Mouse (Mus musculus): ENCODE measurements around the gene Gm20388. TPM values are rescaled to one million over a fixed set of nuclear protein-coding genes. Genes with fewer than 3 reads are reported as not detected.

Gm20388 gene
- polyA plus RNA-seq, 1 experiment from 2014 or later = 5.5 TPM

GRCm38 (mm10) chr8:121995112-121995511, 2084.5 kb downstream of the Gm20388 start:
- H3K9me3 ChIP-seq = no peaks in the 10 kb centered on the region
- peaks cover 95% of the 10 kb centered on the region for H3K36me3 ChIP-seq (replicated peaks)
- H3K4me3 ChIP-seq = no peak overlapping the region
- H3K4me1 ChIP-seq = no peaks in the 10 kb centered on the region
- H3K27me3 ChIP-seq (ENCODE audit: poor library complexity, severe bottlenecking) = no peaks in the 10 kb centered on the region
- no peak for DNase-seq (ENCODE audit: extremely low spot score, low spot score)
- H3K27ac ChIP-seq = no peak overlapping the region
- 97% methylated on average over 4 of the region's 4 CpGs for WGBS

DNA sequence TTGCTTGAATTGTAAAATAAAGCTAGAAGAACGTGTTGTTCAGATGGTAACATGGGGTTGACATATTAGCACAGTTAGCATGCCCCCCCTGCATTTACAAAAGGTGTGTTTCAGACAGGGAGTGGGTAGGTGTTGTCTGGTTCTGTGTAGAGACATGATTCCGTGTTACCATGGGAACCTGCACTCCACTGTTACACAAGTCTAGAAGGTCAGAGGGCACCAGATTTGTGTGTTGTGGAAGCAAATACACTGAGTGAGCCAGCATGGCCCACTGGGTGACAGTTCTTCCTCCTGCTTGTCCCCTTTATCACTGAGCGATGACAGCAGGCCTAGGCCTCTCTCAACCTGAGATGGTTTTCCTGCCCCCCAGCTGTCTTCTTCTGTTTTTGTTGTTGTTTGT, 2085.3 kb downstream of the Gm20388 start:
- Histone ChIP-seq H3K4me3 (no peak overlapping the region), H3K4me1 (no peaks in the 10 kb centered on the region), H3K27me3 (ENCODE audit: poor library complexity, severe bottlenecking) (no peaks in the 10 kb centered on the region), H3K9me3 (no peaks in the 10 kb centered on the region), H3K36me3 (replicated peaks) (peaks cover 95% of the 10 kb centered on the region), H3K27ac (no peak overlapping the region)
- WGBS = 94% methylated on average over 3 of the region's 3 CpGs
- DNase-seq (ENCODE audit: extremely low spot score, low spot score) = no peak

DNA sequence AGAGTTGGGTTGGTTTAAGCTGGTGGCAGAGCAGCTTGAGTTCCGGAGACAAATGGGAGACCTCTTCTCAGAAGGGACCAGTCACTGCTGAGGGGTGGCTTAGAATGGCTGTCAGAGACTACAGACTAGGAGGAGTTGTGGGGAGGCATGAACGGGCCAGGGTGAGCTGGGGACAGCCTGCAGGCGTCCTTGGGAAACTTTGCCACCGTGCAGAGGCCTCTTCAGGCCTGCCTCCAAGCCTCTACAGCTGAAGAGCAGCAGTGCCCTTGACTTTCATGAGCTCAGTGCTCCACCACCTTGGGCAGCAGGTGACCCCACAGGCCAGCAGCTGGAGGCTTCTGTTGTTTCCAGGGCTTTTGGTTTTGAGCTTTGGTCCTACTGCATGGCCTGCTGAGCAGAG, 2088.0 kb downstream of the Gm20388 start:
- H3K36me3 ChIP-seq (replicated peaks) = peaks cover 95% of the 10 kb centered on the region
- 95% methylated on average over 4 of the region's 4 CpGs for WGBS

GRCm38 (mm10) chr8:121999211-121999610, 2088.6 kb downstream of the Gm20388 start:
- peaks cover 96% of the 10 kb centered on the region for H3K36me3 ChIP-seq (replicated peaks)
- WGBS = 93% methylated on average over 5 of the region's 5 CpGs

More for the DNA sequence above, 2088.0 kb downstream of the Gm20388 start:
- Histone ChIP-seq H3K27me3 (ENCODE audit: poor library complexity, severe bottlenecking) (no peaks in the 10 kb centered on the region), H3K4me3 (no peak overlapping the region), H3K27ac (no peak overlapping the region), H3K9me3 (no peaks in the 10 kb centered on the region), H3K4me1 (peaks cover under 1% of the 10 kb centered on the region; the same call in 1 of the 2 replicates)
- no peak for DNase-seq (ENCODE audit: extremely low spot score, low spot score)

GRCm38 (mm10) chr8:122001339-122002115, 2090.9 kb downstream of the Gm20388 start:
- Histone ChIP-seq H3K36me3 (replicated peaks) (peaks cover 90% of the 10 kb centered on the region), H3K4me1 (peaks cover 8% of the 10 kb centered on the region), H3K9me3 (no peaks in the 10 kb centered on the region), H3K27ac (no peak overlapping the region), H3K4me3 (no peak overlapping the region), H3K27me3 (ENCODE audit: poor library complexity, severe bottlenecking) (no peaks in the 10 kb centered on the region)
- DNase-seq (ENCODE audit: extremely low spot score, low spot score) = no peak
- WGBS = 94% methylated on average over 15 of the region's 15 CpGs

More at GRCm38 (mm10) chr8:121999211-121999610, 2088.6 kb downstream of the Gm20388 start:
- H3K4me3 ChIP-seq = no peak overlapping the region
- DNase-seq (ENCODE audit: extremely low spot score, low spot score) = no peak
- H3K4me1 ChIP-seq = peaks cover 7% of the 10 kb centered on the region
- no peak overlapping the region for H3K27ac ChIP-seq
- H3K9me3 ChIP-seq = no peaks in the 10 kb centered on the region
- no peaks in the 10 kb centered on the region for H3K27me3 ChIP-seq (ENCODE audit: poor library complexity, severe bottlenecking)

- no peak for DNase-seq (ENCODE audit: extremely low spot score, low spot score)
- Histone ChIP-seq H3K4me3 (no peak overlapping the region), H3K27me3 (ENCODE audit: poor library complexity, severe bottlenecking) (no peaks in the 10 kb centered on the region), H3K27ac (peak overlapping the region; percentile 20; the same call in 1 of the 2 replicates), H3K36me3 (replicated peaks) (peaks cover 90% of the 10 kb centered on the region), H3K4me1 (peaks cover 8% of the 10 kb centered on the region), H3K9me3 (no peaks in the 10 kb centered on the region)
- 88% methylated on average over 8 of the region's 8 CpGs for WGBS
Measured at GRCm38 (mm10) chr8:122003646-122004045, 2093.0 kb downstream of the Gm20388 start.

- H3K4me1 ChIP-seq = peaks cover 8% of the 10 kb centered on the region
- peaks cover 90% of the 10 kb centered on the region for H3K36me3 ChIP-seq (replicated peaks)
- no peaks in the 10 kb centered on the region for H3K9me3 ChIP-seq
- no peaks in the 10 kb centered on the region for H3K27me3 ChIP-seq (ENCODE audit: poor library complexity, severe bottlenecking)
- H3K4me3 ChIP-seq = no peak overlapping the region
- peak overlapping the region; percentile 20; the same call in 1 of the 2 replicates for H3K27ac ChIP-seq
- 86% methylated on average over 5 of the region's 5 CpGs for WGBS
- no peak for DNase-seq (ENCODE audit: extremely low spot score, low spot score)
Measured at GRCm38 (mm10) chr8:122004131-122004530, 2093.5 kb downstream of the Gm20388 start.

- no peak for DNase-seq (ENCODE audit: extremely low spot score, low spot score)
- no peaks in the 10 kb centered on the region for H3K27me3 ChIP-seq (ENCODE audit: poor library complexity, severe bottlenecking)
- H3K4me1 ChIP-seq = peaks cover 8% of the 10 kb centered on the region
- H3K36me3 ChIP-seq (replicated peaks) = peaks cover 89% of the 10 kb centered on the region
- no peak overlapping the region for H3K4me3 ChIP-seq
- WGBS = 86% methylated on average over 25 of the region's 25 CpGs
- H3K27ac ChIP-seq = no peak overlapping the region
- H3K9me3 ChIP-seq = no peaks in the 10 kb centered on the region
Measured at GRCm38 (mm10) chr8:122005422-122006204, 2095.0 kb downstream of the Gm20388 start.

- WGBS = 90% methylated on average over 13 of the region's 13 CpGs
- Histone ChIP-seq H3K9me3 (no peaks in the 10 kb centered on the region), H3K27ac (0 out of 2 replicates have a peak overlapping the region, but pooled peaks have one; percentile 4), H3K27me3 (ENCODE audit: poor library complexity, severe bottlenecking) (no peaks in the 10 kb centered on the region), H3K4me1 (peaks cover 8% of the 10 kb centered on the region), H3K36me3 (replicated peaks) (peaks cover 89% of the 10 kb centered on the region), H3K4me3 (no peak overlapping the region)
- DNase-seq (ENCODE audit: extremely low spot score, low spot score) = no peak
Measured at GRCm38 (mm10) chr8:122006688-122007484, 2096.2 kb downstream of the Gm20388 start.

DNA sequence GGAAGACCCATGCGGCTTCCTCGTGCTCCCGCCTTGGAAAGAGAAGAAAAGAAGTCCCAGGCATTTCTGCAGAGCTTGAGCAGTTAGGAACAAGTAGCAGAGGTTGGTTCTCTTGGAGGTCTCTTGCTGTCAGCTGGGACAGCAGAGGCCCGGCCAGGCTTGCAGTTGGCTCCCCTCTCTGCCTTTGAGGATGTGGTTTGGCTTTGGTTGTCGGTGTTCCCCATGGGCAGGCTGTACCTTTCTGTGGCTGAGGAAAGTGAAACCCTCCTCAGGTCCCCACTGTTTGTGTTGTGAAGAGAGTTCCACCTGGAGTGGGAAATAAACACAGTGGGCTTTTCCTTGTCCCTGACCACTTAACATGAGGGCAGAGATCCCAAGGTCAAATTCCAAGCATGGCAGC, 2097.8 kb downstream of the Gm20388 start:
- Histone ChIP-seq H3K4me3 (no peak overlapping the region), H3K36me3 (replicated peaks) (peaks cover 89% of the 10 kb centered on the region), H3K27ac (no peak overlapping the region), H3K9me3 (no peaks in the 10 kb centered on the region), H3K4me1 (peaks cover 8% of the 10 kb centered on the region), H3K27me3 (ENCODE audit: poor library complexity, severe bottlenecking) (no peaks in the 10 kb centered on the region)
- WGBS = 92% methylated on average over 5 of the region's 5 CpGs
- DNase-seq (ENCODE audit: extremely low spot score, low spot score) = no peak

DNA sequence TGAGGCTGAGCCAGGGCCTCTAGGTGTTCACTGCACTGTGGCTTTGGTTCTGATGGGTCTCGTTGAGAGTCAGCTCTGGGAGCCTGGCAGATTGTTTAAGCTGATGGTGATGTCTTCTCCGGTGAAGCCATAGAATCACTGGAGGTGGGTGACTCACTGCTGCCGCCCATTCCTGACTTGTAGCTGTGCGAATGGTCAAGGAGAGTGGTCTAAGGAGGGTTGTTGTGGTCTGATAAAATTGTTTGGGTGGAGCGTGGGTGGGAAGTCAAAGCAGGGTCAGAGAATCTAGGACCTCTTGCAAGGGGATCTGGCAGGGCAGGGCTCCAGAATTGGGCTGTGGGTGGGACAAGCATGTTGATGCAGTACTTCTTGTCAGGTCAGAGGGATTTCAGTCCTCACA, 2100.0 kb downstream of the Gm20388 start:
- Histone ChIP-seq H3K36me3 (replicated peaks) (peaks cover 89% of the 10 kb centered on the region), H3K9me3 (no peaks in the 10 kb centered on the region), H3K27ac (no peak overlapping the region), H3K27me3 (ENCODE audit: poor library complexity, severe bottlenecking) (no peaks in the 10 kb centered on the region), H3K4me3 (no peak overlapping the region), H3K4me1 (peaks cover 3% of the 10 kb centered on the region; the same call in 1 of the 2 replicates)
- no peak for DNase-seq (ENCODE audit: extremely low spot score, low spot score)
- WGBS = 95% methylated on average over 5 of the region's 5 CpGs

DNA sequence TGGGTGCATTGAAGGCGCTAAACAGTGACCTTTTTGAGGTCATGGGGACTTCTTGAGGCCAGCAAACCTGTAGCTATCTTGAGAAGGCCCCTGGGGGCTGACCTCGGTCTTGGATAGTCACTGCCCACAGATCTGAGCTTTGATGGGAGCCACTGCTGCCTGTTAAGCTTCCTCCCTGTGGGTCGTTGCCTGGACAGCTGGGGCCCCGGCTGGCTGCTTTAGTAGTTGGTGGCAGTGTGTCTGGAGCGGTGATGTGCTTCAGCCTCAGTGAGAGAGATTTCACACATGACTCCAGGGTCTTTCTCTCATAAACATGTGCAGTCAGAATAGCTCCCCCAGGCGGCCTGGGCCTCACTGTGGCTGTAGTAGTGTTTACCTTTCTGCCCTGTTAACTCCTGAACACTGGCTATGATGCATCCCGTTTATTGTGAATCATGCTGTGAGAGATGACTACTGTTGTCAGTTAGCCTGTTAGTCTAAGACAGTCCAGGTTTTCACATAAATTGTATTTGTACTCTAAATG, 2100.5 kb downstream of the Gm20388 start:
- 79% methylated on average over 7 of the region's 7 CpGs for WGBS
- peaks cover 3% of the 10 kb centered on the region; the same call in 1 of the 2 replicates for H3K4me1 ChIP-seq
- H3K27me3 ChIP-seq (ENCODE audit: poor library complexity, severe bottlenecking) = no peaks in the 10 kb centered on the region
- H3K9me3 ChIP-seq = no peaks in the 10 kb centered on the region
- H3K27ac ChIP-seq = no peak overlapping the region
- peaks cover 88% of the 10 kb centered on the region for H3K36me3 ChIP-seq (replicated peaks)
- no peak for DNase-seq (ENCODE audit: extremely low spot score, low spot score)
- no peak overlapping the region for H3K4me3 ChIP-seq
